Mouse (Mus musculus) midbrain, embryonic 16.5 days (tissue): ENCODE measurements around the gene Akr1c14. TPM values are rescaled to one million over a fixed set of nuclear protein-coding genes. Genes with fewer than 3 reads are reported as not detected.

Source experiments
- ATAC-seq: fragments of 200-750 bp; cut with Nextera tagmentation; 2 replicates; pipeline ENCODE4 v1.8.0; 2017; ENCODE audit warnings: moderate TSS enrichment
- H3K27ac ChIP-seq: fragments of 300-500 bp; sonication (generic); 2 replicates; pipeline ENCODE4 v1.5.1; 2014; ENCODE audit warnings: mild to moderate bottlenecking, low read length, mixed read lengths
- H3K27me3 ChIP-seq: fragments of 300-500 bp; sonication (generic); 2 replicates; pipeline ENCODE4 v1.6.1; 2014; ENCODE audit warnings: low read depth, low read length, mixed read lengths; ENCODE audit not compliant: control insufficient read depth, insufficient read depth
- H3K36me3 ChIP-seq: fragments of 300-500 bp; sonication (generic); 2 replicates; pipeline ENCODE4 v1.6.1; 2014; ENCODE audit warnings: mild to moderate bottlenecking, low read length, moderate library complexity, mixed read lengths; ENCODE audit not compliant: control insufficient read depth, insufficient read depth
- H3K4me1 ChIP-seq: fragments of 300-500 bp; sonication (generic); 2 replicates; pipeline ENCODE4 v1.6.1; 2014; ENCODE audit warnings: mild to moderate bottlenecking, low read length, mixed read lengths; ENCODE audit not compliant: control insufficient read depth, insufficient read depth
- H3K4me2 ChIP-seq: fragments of 300-500 bp; sonication (generic); 2 replicates; pipeline ENCODE4 v1.6.1; 2014; ENCODE audit warnings: mild to moderate bottlenecking, low read length, mixed read lengths
- H3K4me3 ChIP-seq: fragments of 300-500 bp; sonication (generic); 2 replicates; pipeline ENCODE4 v1.5.1; 2014; ENCODE audit warnings: low read depth, mild to moderate bottlenecking, low read length, moderate library complexity, mixed read lengths
- H3K9ac ChIP-seq: fragments of 300-500 bp; sonication (generic); 2 replicates; pipeline ENCODE4 v1.6.1; 2014; ENCODE audit warnings: low read depth, low read length, mixed read lengths
- H3K9me3 ChIP-seq: fragments of 300-500 bp; sonication (generic); replicated peaks from 2 replicates; pipeline ENCODE4 v1.6.1; 2014; ENCODE audit warnings: mild to moderate bottlenecking, low read length, mixed read lengths; ENCODE audit not compliant: control insufficient read depth, poor library complexity, severe bottlenecking
- WGBS: fragments of 180-500 bp; shearing (Covaris S2); extraction: QIAGEN DNeasy Blood & Tissue Kit; methylation state at CpG from one replicate; pipeline ENCODE4 v1.1.7; 2014; 5-methylcytosine and 5-hydroxymethylcytosine counted together
- polyA plus RNA-seq: library from polyadenylated mRNA; unstranded; fragments of >200 nt; fragmentation: Nextera tagmentation; extraction: Ambion mirVana; gene quantifications from 2 replicates; pipeline ENCODE4 v1.2.1, GENCODE M21; 2015

Gene Akr1c14
- polyA plus RNA-seq, result 0.73 and 0.92 TPM in 2 replicates

GRCm38 (mm10) chr13:4048719-4049118 is at the start of gene Akr1c14:
Gene Akr1c14 (plus strand): TSS chr13:4049011.
- Histone ChIP-seq H3K4me1 (no peaks in the 10 kb centered on the region), H3K27ac (no peak within 1 kb of the TSS), H3K9ac (no peak within 1 kb of the TSS), H3K4me2 (no peak within 1 kb of the TSS), H3K36me3 (no peaks in the 10 kb centered on the region), H3K27me3 (no peaks in the 10 kb centered on the region), H3K9me3 (no peaks in the 10 kb centered on the region), H3K4me3 (no peak within 1 kb of the TSS)
- no peak for ATAC-seq
- 56% methylated on average over 2 of the region's 2 CpGs for WGBS

GRCm38 (mm10) chr13:4001687-4002086 is 47.1 kb upstream of the Akr1c14 start:
- Histone ChIP-seq H3K27ac (no peak overlapping the region), H3K4me3 (no peak overlapping the region), H3K36me3 (no peaks in the 10 kb centered on the region), H3K9me3 (no peaks in the 10 kb centered on the region), H3K27me3 (no peaks in the 10 kb centered on the region), H3K4me2 (no peak overlapping the region), H3K9ac (no peak overlapping the region), H3K4me1 (no peaks in the 10 kb centered on the region)
- WGBS, result 12% methylated on average over 3 of the region's 3 CpGs
- ATAC-seq, result no peak

GRCm38 (mm10) chr13:4010784-4011183 is 38.0 kb upstream of the Akr1c14 start:
- no peaks in the 10 kb centered on the region for H3K9me3 ChIP-seq
- H3K27ac ChIP-seq, result no peak overlapping the region
- no peaks in the 10 kb centered on the region for H3K27me3 ChIP-seq
- no peak overlapping the region for H3K4me3 ChIP-seq
- no peak overlapping the region for H3K4me2 ChIP-seq
- no peaks in the 10 kb centered on the region for H3K36me3 ChIP-seq
- WGBS, result 90% methylated on average over 4 of the region's 4 CpGs
- no peak overlapping the region for H3K9ac ChIP-seq
- no peak for ATAC-seq
- no peaks in the 10 kb centered on the region for H3K4me1 ChIP-seq

- Histone ChIP-seq H3K4me3 (no peak overlapping the region), H3K9me3 (no peaks in the 10 kb centered on the region), H3K4me2 (no peak overlapping the region), H3K4me1 (no peaks in the 10 kb centered on the region), H3K36me3 (no peaks in the 10 kb centered on the region), H3K9ac (no peak overlapping the region), H3K27me3 (no peaks in the 10 kb centered on the region), H3K27ac (no peak overlapping the region)
- ATAC-seq, result no peak
These were observed 35.0 kb upstream of the Akr1c14 start for GRCm38 (mm10) chr13:4013811-4014210.

GRCm38 (mm10) chr13:4029897-4030296 is 18.9 kb upstream of the Akr1c14 start:
- no peaks in the 10 kb centered on the region for H3K9me3 ChIP-seq
- no peak overlapping the region for H3K4me3 ChIP-seq
- H3K36me3 ChIP-seq, result no peaks in the 10 kb centered on the region
- no peaks in the 10 kb centered on the region for H3K4me1 ChIP-seq
- ATAC-seq, result no peak
- no peak overlapping the region for H3K4me2 ChIP-seq
- no peak overlapping the region for H3K27ac ChIP-seq
- H3K9ac ChIP-seq, result no peak overlapping the region
- H3K27me3 ChIP-seq, result no peaks in the 10 kb centered on the region
- 82% methylated on average over 2 of the region's 2 CpGs for WGBS

GRCm38 (mm10) chr13:4032512-4032911 is 16.3 kb upstream of the Akr1c14 start:
- H3K27me3 ChIP-seq, result no peaks in the 10 kb centered on the region
- no peak overlapping the region for H3K4me3 ChIP-seq
- no peaks in the 10 kb centered on the region for H3K9me3 ChIP-seq
- no peak for ATAC-seq
- no peak overlapping the region for H3K9ac ChIP-seq
- no peak overlapping the region for H3K4me2 ChIP-seq
- no peak overlapping the region for H3K27ac ChIP-seq
- H3K4me1 ChIP-seq, result no peaks in the 10 kb centered on the region
- no peaks in the 10 kb centered on the region for H3K36me3 ChIP-seq
- WGBS, result 61% methylated on average over 3 of the region's 3 CpGs

GRCm38 (mm10) chr13:4035052-4035451 is 13.8 kb upstream of the Akr1c14 start:
- Histone ChIP-seq H3K36me3 (no peaks in the 10 kb centered on the region), H3K27me3 (no peaks in the 10 kb centered on the region), H3K4me1 (no peaks in the 10 kb centered on the region), H3K27ac (no peak overlapping the region), H3K9me3 (no peaks in the 10 kb centered on the region), H3K4me2 (no peak overlapping the region), H3K4me3 (no peak overlapping the region), H3K9ac (no peak overlapping the region)
- 88% methylated on average over 3 of the region's 3 CpGs for WGBS
- ATAC-seq, result no peak

GRCm38 (mm10) chr13:4046113-4046512 is 2.7 kb upstream of the Akr1c14 start:
- no peaks in the 10 kb centered on the region for H3K27me3 ChIP-seq
- H3K9ac ChIP-seq, result no peak overlapping the region
- no peak overlapping the region for H3K4me3 ChIP-seq
- no peak overlapping the region for H3K27ac ChIP-seq
- ATAC-seq, result no peak
- H3K4me2 ChIP-seq, result no peak overlapping the region
- 84% methylated on average over 3 of the region's 3 CpGs for WGBS
- no peaks in the 10 kb centered on the region for H3K36me3 ChIP-seq
- no peaks in the 10 kb centered on the region for H3K9me3 ChIP-seq
- H3K4me1 ChIP-seq, result no peaks in the 10 kb centered on the region

- Histone ChIP-seq H3K36me3 (no peaks in the 10 kb centered on the region), H3K4me1 (no peaks in the 10 kb centered on the region), H3K9ac (no peak overlapping the region), H3K4me2 (no peak overlapping the region), H3K9me3 (no peaks in the 10 kb centered on the region), H3K27me3 (no peaks in the 10 kb centered on the region), H3K27ac (no peak overlapping the region), H3K4me3 (no peak overlapping the region)
- ATAC-seq, result no peak
- 15% methylated on average over 2 of the region's 2 CpGs for WGBS
These were observed 2.0 kb upstream of the Akr1c14 start for GRCm38 (mm10) chr13:4046841-4047240.

- no peak for ATAC-seq
- Histone ChIP-seq H3K4me1 (no peaks in the 10 kb centered on the region), H3K9me3 (no peaks in the 10 kb centered on the region), H3K4me2 (no peak overlapping the region), H3K4me3 (no peak overlapping the region), H3K36me3 (no peaks in the 10 kb centered on the region), H3K9ac (no peak overlapping the region), H3K27me3 (no peaks in the 10 kb centered on the region), H3K27ac (no peak overlapping the region)
- 78% methylated on average over 1 of the region's 1 CpGs for WGBS
These were observed 585 bp upstream of the Akr1c14 start for GRCm38 (mm10) chr13:4048226-4048625.
